Mouse (Mus musculus) E14TG2a.4 (cell line): ENCODE measurements at regions not wholly inside any gene's neighbourhood (a gene's known extent, or its start where the extent isn't known, plus 50 kb on each side); places are given as distances from the start of the nearest gene placed in this dataset.

Experiments used
- CTCF ChIP-seq: conservative IDR thresholded peaks from 2 replicates; pipeline ENCODE4 v1.5.1; 2014; ENCODE audit warnings: low read length
- NANOG ChIP-seq: IDR thresholded peaks from 2 replicates; pipeline ENCODE4 v1.6.1; 2014; ENCODE audit warnings: borderline replicate concordance, low read length, mixed read lengths

DNA sequence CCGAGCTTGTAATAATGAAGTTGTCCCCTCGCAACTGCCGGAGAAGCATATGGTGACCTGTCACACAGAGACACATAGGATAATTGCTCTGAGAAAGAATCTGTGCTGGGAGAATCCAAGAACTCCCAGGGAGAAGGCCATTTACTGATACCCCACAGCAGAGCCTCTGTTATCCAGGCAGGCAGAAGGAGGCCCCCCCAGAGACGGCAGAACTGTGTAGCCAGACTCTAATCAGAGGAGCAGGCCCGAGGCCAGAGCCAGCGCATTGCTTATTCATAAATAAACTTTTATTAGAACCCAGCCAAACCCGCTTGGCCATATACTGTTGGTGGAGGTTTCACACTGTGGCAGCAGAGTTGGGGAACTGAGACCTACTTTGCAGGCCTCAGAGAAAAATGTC is 100.6 kb downstream of the Ackr3 start:
- TF ChIP-seq CTCF, result no peak
- no peak for TF ChIP-seq NANOG
